Mouse (Mus musculus) stomach, postnatal 0 days (tissue): ENCODE measurements at regions not wholly inside any gene's neighbourhood (a gene's known extent, or its start where the extent isn't known, plus 50 kb on each side); places are given as distances from the start of the nearest gene placed in this dataset.

Source experiments
- CTCF ChIP-seq: IDR thresholded peaks from 2 replicates; pipeline ENCODE4 v1.5.1; 2016; ENCODE audit warnings: antibody characterized with exemption, low read depth, mild to moderate bottlenecking, moderate library complexity
- EP300 ChIP-seq: optimal IDR thresholded peaks from 2 replicates; pipeline ENCODE3; 2016; ENCODE audit warnings: antibody characterized with exemption

DNA sequence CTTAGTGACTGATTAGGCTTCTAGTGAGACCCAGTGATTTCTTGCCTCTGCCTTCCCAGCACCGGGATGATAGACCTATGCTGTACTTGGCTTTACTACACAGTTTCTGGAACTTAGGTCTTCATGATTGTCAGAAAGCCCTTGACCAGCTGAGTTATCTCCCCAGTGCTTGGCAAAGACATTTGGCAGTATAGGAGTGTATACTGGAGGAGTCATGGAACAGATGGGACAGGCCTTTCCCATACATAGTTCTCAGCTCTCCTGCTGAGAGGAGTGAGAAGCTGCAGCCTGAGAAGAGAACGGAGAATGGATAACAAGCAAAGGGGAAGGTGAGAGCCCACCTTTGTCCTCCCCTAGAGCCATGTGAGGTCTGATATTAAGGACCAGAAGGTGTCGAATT is 230.6 kb upstream of the F930015N05Rik start:
- TF ChIP-seq EP300 (no peak), CTCF (no peak)
